Mouse (Mus musculus) kidney, postnatal 0 days (tissue): ENCODE measurements around the gene Morc1. TPM values are rescaled to one million over a fixed set of nuclear protein-coding genes. Genes with fewer than 3 reads are reported as not detected.

Source experiments
- ATAC-seq: fragments of 200-750 bp; cut with Nextera tagmentation; replicated peaks from 2 replicates; pipeline ENCODE4 v1.8.0; 2017; ENCODE audit warnings: low read depth, moderate number of reproducible peaks, moderate TSS enrichment, moderate library complexity; ENCODE audit not compliant: low FRiP score
- DNase-seq: peaks from one replicate; pipeline ENCODE4 v3.0.0-alpha.2; 2016; ENCODE audit warnings: low spot score
- H3K27ac ChIP-seq: fragments of 300-500 bp; sonication (generic); 2 replicates; pipeline ENCODE4 v1.5.1; 2014; ENCODE audit warnings: mild to moderate bottlenecking
- H3K27me3 ChIP-seq: fragments of 300-500 bp; sonication (generic); 2 replicates; pipeline ENCODE4 v1.6.1; 2014; ENCODE audit warnings: low read length, mixed read lengths; ENCODE audit not compliant: insufficient read depth
- H3K36me3 ChIP-seq: fragments of 300-500 bp; sonication (generic); 2 replicates; pipeline ENCODE4 v1.6.1; 2014; ENCODE audit warnings: low read length, mixed read lengths; ENCODE audit not compliant: insufficient read depth
- H3K4me1 ChIP-seq: fragments of 300-500 bp; sonication (generic); replicated peaks from 2 replicates; pipeline ENCODE4 v1.6.1; 2014; ENCODE audit warnings: antibody characterized with exemption, low read length, mixed read lengths; ENCODE audit not compliant: insufficient read depth
- H3K4me2 ChIP-seq: fragments of 300-500 bp; sonication (generic); 2 replicates; pipeline ENCODE4 v1.6.1; 2014; ENCODE audit warnings: mild to moderate bottlenecking, low read length, moderate library complexity, mixed read lengths
- H3K4me3 ChIP-seq: fragments of 300-500 bp; sonication (generic); replicated peaks from 2 replicates; pipeline ENCODE4 v1.5.1; 2014; ENCODE audit warnings: low read depth, low read length
- H3K9ac ChIP-seq: fragments of 300-500 bp; sonication (generic); 2 replicates; pipeline ENCODE4 v1.6.1; 2014; ENCODE audit warnings: low read depth, low read length
- H3K9me3 ChIP-seq: fragments of 300-500 bp; sonication (generic); replicated peaks from 2 replicates; pipeline ENCODE4 v1.6.1; 2016; ENCODE audit warnings: low read length, inconsistent platforms, mixed read lengths
- CTCF ChIP-seq: IDR thresholded peaks from 2 replicates; pipeline ENCODE4 v1.5.1; 2016; ENCODE audit warnings: antibody characterized with exemption, low read depth, mild to moderate bottlenecking, moderate library complexity
- WGBS: fragments of 180-500 bp; shearing (Covaris S2); extraction: QIAGEN DNeasy Blood & Tissue Kit; methylation state at CpG from one replicate; pipeline ENCODE4 v1.1.7; 2014; 5-methylcytosine and 5-hydroxymethylcytosine counted together
- polyA plus RNA-seq: library from polyadenylated mRNA; unstranded; fragments of >200 nt; fragmentation: Nextera tagmentation; extraction: Ambion mirVana; gene quantifications from 2 replicates; pipeline ENCODE4 v1.2.1, GENCODE M21; 2015

Morc1 gene
- polyA plus RNA-seq, 1 experiment from 2014 or later, result 0.08 TPM

- TF ChIP-seq CTCF, result no peak
- WGBS, result 88% methylated on average over 5 of the region's 5 CpGs
- no peaks in the 10 kb centered on the region for H3K36me3 ChIP-seq
- no peak overlapping the region for H3K9ac ChIP-seq
- no peak overlapping the region for H3K4me2 ChIP-seq
- H3K27me3 ChIP-seq, result no peaks in the 10 kb centered on the region
- no peak for ATAC-seq
- H3K9me3 ChIP-seq, result no peaks in the 10 kb centered on the region
- DNase-seq, result no peak
- H3K27ac ChIP-seq, result no peak overlapping the region
- no peak overlapping the region for H3K4me3 ChIP-seq
- H3K4me1 ChIP-seq, result no peaks in the 10 kb centered on the region
Observed at GRCm38 (mm10) chr16:48537108-48537507, 106.1 kb downstream of the Morc1 start.

- Histone ChIP-seq H3K27ac (no peak overlapping the region), H3K36me3 (no peaks in the 10 kb centered on the region), H3K9me3 (no peaks in the 10 kb centered on the region), H3K4me3 (no peak overlapping the region), H3K9ac (no peak overlapping the region), H3K4me1 (no peaks in the 10 kb centered on the region), H3K27me3 (no peaks in the 10 kb centered on the region), H3K4me2 (no peak overlapping the region)
- DNase-seq, result peak; percentile 5
- ATAC-seq, result no peak
- no peak for TF ChIP-seq CTCF
- whole genome bisulfite sequencing, result 53% methylated on average over 11 of the region's 11 CpGs
Observed at GRCm38 (mm10) chr16:48562290-48563080, 131.4 kb downstream of the Morc1 start.

DNA sequence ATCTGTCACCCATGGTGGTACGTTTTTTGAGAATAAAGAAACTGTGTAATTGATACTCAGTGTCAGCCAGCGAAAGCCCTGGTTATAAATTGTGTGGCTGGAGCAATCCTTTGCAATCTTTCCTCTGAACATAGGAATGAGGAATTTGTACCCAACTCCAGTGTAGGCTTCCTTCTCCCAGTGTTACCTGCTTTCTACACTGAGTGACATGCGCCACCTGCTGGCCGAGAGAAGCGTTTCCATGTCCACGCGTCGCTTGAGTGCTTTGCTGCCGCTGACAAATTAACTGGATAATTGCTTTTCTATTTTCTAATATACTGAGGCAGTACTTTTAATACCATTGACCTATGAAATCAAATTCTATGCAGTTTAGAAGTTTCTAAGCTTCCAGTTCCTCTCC is 139.3 kb downstream of the Morc1 start:
- H3K9ac ChIP-seq, result no peak overlapping the region
- ATAC-seq (peak; percentile 73), DNase-seq (peak; percentile 88)
- H3K27me3 ChIP-seq, result no peaks in the 10 kb centered on the region
- no peak overlapping the region for H3K27ac ChIP-seq
- H3K4me3 ChIP-seq, result no peak overlapping the region
- peak; percentile 97 for TF ChIP-seq CTCF
- no peak overlapping the region for H3K4me2 ChIP-seq
- H3K4me1 ChIP-seq, result no peaks in the 10 kb centered on the region
- H3K36me3 ChIP-seq, result no peaks in the 10 kb centered on the region
- no peaks in the 10 kb centered on the region for H3K9me3 ChIP-seq
- WGBS, result 8% methylated on average over 9 of the region's 9 CpGs

DNA sequence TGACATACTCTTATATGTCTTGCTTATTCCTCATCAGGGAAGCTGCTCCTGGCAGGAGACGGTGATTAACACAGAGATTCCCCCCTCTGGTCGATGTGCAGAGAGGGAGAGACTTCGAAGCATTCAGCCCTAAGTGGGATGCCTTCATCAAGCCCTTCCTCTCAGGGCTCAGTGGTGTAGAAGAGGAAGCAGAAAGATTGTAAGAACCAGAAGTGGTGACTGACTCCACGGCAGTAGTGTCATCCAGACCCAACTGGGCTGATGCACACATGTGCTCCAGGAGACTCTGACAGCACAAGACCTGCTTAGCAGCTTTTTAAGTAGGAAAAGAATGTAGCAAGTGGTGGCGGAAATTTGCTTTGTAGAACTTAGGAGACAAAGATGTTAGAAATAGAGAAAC is 143.0 kb downstream of the Morc1 start:
- WGBS, result 80% methylated on average over 5 of the region's 5 CpGs
- H3K36me3 ChIP-seq, result no peaks in the 10 kb centered on the region
- DNase-seq (no peak), ATAC-seq (no peak)
- H3K27ac ChIP-seq, result no peak overlapping the region
- H3K9ac ChIP-seq, result no peak overlapping the region
- H3K4me3 ChIP-seq, result no peak overlapping the region
- TF ChIP-seq CTCF, result no peak
- H3K4me1 ChIP-seq, result no peaks in the 10 kb centered on the region
- H3K9me3 ChIP-seq, result no peaks in the 10 kb centered on the region
- H3K27me3 ChIP-seq, result no peaks in the 10 kb centered on the region
- H3K4me2 ChIP-seq, result no peak overlapping the region

- Histone ChIP-seq H3K4me2 (no peak overlapping the region), H3K9me3 (no peaks in the 10 kb centered on the region), H3K27ac (no peak overlapping the region), H3K4me1 (no peaks in the 10 kb centered on the region), H3K9ac (no peak overlapping the region), H3K36me3 (no peaks in the 10 kb centered on the region), H3K27me3 (no peaks in the 10 kb centered on the region), H3K4me3 (no peak overlapping the region)
- no peak for TF ChIP-seq CTCF
- no peak for DNase-seq
- ATAC-seq, result no peak
- WGBS, result 72% methylated on average over 3 of the region's 3 CpGs
Observed at GRCm38 (mm10) chr16:48574499-48574898, 143.5 kb downstream of the Morc1 start.

DNA sequence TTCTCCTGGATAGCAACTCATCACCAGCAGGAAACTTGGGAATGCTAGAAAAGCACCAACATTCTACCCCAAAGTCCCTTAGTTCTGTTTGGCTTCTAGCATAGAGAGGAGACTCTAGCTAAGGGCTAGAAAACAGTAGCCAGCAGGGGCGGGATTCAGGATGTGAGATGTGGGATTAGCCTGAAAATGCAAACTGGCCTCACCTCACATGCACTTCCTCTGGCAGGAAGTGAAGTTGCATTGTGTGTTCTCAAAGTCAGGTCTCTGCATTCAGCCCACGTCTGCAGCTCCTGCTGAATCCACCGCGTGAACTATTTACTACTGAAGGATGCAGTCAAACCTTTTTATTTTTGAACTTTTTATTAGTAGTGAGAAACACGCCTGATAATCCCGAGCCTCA is 154.3 kb downstream of the Morc1 start:
- Histone ChIP-seq H3K9ac (no peak overlapping the region), H3K27me3 (no peaks in the 10 kb centered on the region), H3K27ac (no peak overlapping the region), H3K4me1 (no peaks in the 10 kb centered on the region), H3K4me2 (no peak overlapping the region), H3K36me3 (no peaks in the 10 kb centered on the region), H3K4me3 (no peak overlapping the region), H3K9me3 (no peaks in the 10 kb centered on the region)
- no peak for ATAC-seq
- no peak for DNase-seq
- 71% methylated on average over 6 of the region's 6 CpGs for WGBS
- TF ChIP-seq CTCF, result peak; percentile 7; the same call in 1 of the 2 replicates
